Mouse (Mus musculus): ENCODE results near the gene Zfp710. TPM values are rescaled to one million over a fixed set of nuclear protein-coding genes. Genes with fewer than 3 reads are reported as not detected.

Zfp710 gene
- total and polyA plus RNA-seq, 3 experiments: 14.8 to 19.1 TPM; not detected in 1

DNA sequence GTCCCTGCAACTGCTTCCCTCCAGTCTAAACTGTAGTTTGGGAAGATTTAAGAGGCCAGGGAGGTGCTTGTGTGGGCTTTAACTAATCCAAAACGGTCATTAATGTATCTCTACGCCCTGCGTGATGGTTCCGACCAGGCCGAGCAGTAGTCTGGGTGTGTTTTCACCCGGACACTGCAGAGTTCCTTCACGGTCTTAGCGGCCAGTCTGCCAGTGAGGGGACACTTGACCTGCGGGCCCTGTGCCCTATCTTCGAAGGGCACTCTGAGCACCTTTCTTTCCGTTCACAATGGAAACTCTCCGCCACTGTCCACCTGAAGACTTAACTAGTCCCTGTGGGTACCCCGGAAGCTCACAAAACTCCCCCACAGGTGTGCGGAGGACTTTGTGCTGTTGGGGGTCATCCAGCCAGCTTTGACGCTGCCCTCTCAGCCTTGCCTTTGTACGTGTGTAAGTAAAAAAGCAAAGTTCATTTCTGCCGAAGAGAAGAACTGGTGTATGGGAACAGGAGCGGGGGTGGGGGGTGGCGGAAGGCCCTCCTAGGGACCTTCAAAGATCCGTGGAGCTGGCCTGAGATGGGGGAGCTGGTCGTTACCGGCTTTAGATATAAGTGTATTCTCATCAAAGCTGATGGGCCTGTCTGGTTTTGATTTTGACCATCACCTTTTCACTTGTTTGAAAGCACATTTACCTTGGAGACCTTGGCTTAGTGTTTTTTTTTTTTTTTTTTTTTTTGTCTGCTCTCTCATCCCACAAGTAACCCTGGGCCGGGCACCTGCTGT lies 3.2 kb downstream of the Zfp710 start:
- peak; percentile 59 for DNase-seq (ENCODE audit: low read depth, low spot score)
- Histone ChIP-seq H3K4me1 (ENCODE audit: control insufficient read depth in 1 of 2, insufficient read depth in 2 of 2, low read length in 2 of 2) (peaks cover 8 to 15% of the 10 kb centered on the region in 2 experiments), H3K36me3 (ENCODE audit: control insufficient read depth in 1 of 2, insufficient read depth in 2 of 2, low read length in 2 of 2) (peaks cover 0 to 9% of the 10 kb centered on the region in 2 experiments; a peak in 2 of 4 replicates), H3K4me3 (ENCODE audit: control insufficient read depth in 1 of 2, insufficient read depth in 1 of 2, low read depth in 2 of 2, low read length in 2 of 2) (peak overlapping the region; percentile 79 to 94), H3K9me3 (replicated peaks; ENCODE audit: insufficient read depth, low read length) (no peaks in the 10 kb centered on the region), H3K79me2 (ENCODE audit: control insufficient read depth, insufficient read depth, low read length, poor library complexity) (peaks cover 40% of the 10 kb centered on the region), H3K9ac (ENCODE audit: control insufficient read depth, low read depth, low read length, poor library complexity, severe bottlenecking) (peak overlapping the region; percentile 98), H3K27me3 (ENCODE audit: control insufficient read depth in 1 of 2, insufficient read depth in 2 of 2, low read length in 2 of 2) (no peaks in the 10 kb centered on the region), H3K27ac (ENCODE audit: control insufficient read depth, low read depth, low read length) (peak overlapping the region; percentile 72)
- peak; percentile 46; the same call in 1 of the 2 replicates for TF ChIP-seq SIN3A (IDR thresholded peaks at IDR 0.05; ENCODE audit: low read length)
- TF ChIP-seq CHD1 (IDR thresholded peaks at IDR 0.05; ENCODE audit: low read depth, low read length): 0 out of 2 replicates have a peak, but pooled peaks have one; percentile 23
- TF ChIP-seq MAX (IDR thresholded peaks at IDR 0.05; ENCODE audit: low read length): peak; percentile 31; the same call in 1 of the 2 replicates
- TF ChIP-seq EP300 (IDR thresholded peaks at IDR 0.05; ENCODE audit: low read depth in 1 of 2, low read length in 2 of 2): 0 out of 4 replicates have a peak, but pooled peaks have one; percentile 6 to 31
- peak; percentile 78 for TF ChIP-seq ZNF384 (IDR thresholded peaks at IDR 0.05; ENCODE audit: low read depth, low read length)
- 0 out of 2 replicates have a peak, but pooled peaks have one; percentile 13 for TF ChIP-seq MXI1 (IDR thresholded peaks at IDR 0.05; ENCODE audit: low read depth, low read length)
- TF ChIP-seq POLR2A (IDR thresholded peaks at IDR 0.05; ENCODE audit: control insufficient read depth in 1 of 2, insufficient read depth in 1 of 2, low read depth in 1 of 2, low read length in 2 of 2, poor library complexity in 1 of 2): no peak; a peak in 2 of 4 replicates
- TF ChIP-seq TCF12 (IDR thresholded peaks at IDR 0.05; ENCODE audit: low read depth, low read length): 0 out of 2 replicates have a peak, but pooled peaks have one; percentile 6
- peak; percentile 38; the same call in 1 of the 2 replicates for TF ChIP-seq ELF1 (IDR thresholded peaks at IDR 0.05; ENCODE audit: low read depth, low read length)
- TF ChIP-seq CTCF (IDR thresholded peaks at IDR 0.05 in 2 of 3, conservative IDR thresholded peaks at IDR 0.05 in 1 of 3; ENCODE audit: control insufficient read depth in 1 of 3, insufficient read depth in 1 of 3, low read depth in 2 of 3, low read length in 3 of 3, poor library complexity in 1 of 3, severe bottlenecking in 1 of 3): no peak

DNA sequence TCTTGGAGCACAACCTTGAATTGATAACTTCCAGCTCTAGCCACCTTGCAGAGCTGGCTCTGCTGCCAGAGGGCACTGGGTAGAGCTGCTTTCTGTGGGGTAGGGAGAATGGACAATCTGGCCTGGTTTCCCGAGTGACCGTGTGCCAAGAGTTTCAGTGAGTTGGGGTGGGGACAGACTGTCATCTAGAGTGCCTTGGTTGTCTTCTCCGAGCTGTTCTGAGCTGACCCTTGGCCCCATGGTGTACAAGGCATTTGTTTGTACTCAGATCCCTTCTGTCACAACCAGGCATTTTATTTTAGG lies 3.8 kb downstream of the Zfp710 start:
- Histone ChIP-seq H3K4me1 (ENCODE audit: control insufficient read depth in 1 of 2, insufficient read depth in 2 of 2, low read length in 2 of 2) (peaks cover 13 to 20% of the 10 kb centered on the region in 2 experiments), H3K9ac (ENCODE audit: control insufficient read depth, low read depth, low read length, poor library complexity, severe bottlenecking) (peak overlapping the region; percentile 98), H3K79me2 (ENCODE audit: control insufficient read depth, insufficient read depth, low read length, poor library complexity) (peaks cover 45% of the 10 kb centered on the region), H3K9me3 (replicated peaks; ENCODE audit: insufficient read depth, low read length) (no peaks in the 10 kb centered on the region), H3K27me3 (ENCODE audit: control insufficient read depth in 1 of 2, insufficient read depth in 2 of 2, low read length in 2 of 2) (no peaks in the 10 kb centered on the region), H3K27ac (ENCODE audit: control insufficient read depth, low read depth, low read length) (no peak overlapping the region), H3K4me3 (ENCODE audit: control insufficient read depth in 1 of 2, insufficient read depth in 1 of 2, low read depth in 2 of 2, low read length in 2 of 2) (peak overlapping the region; percentile 79 to 94), H3K36me3 (ENCODE audit: control insufficient read depth in 1 of 2, insufficient read depth in 2 of 2, low read length in 2 of 2) (peaks cover 0 to 14% of the 10 kb centered on the region in 2 experiments; a peak in 2 of 4 replicates)
- TF ChIP-seq TAL1 (IDR thresholded peaks at IDR 0.05; ENCODE audit: low read length) (no peak), MAX (IDR thresholded peaks at IDR 0.05; ENCODE audit: low read length) (no peak), ELF1 (IDR thresholded peaks at IDR 0.05; ENCODE audit: low read depth, low read length) (no peak), CTCF (IDR thresholded peaks at IDR 0.05 in 2 of 3, conservative IDR thresholded peaks at IDR 0.05 in 1 of 3; ENCODE audit: control insufficient read depth in 1 of 3, insufficient read depth in 1 of 3, low read depth in 2 of 3, low read length in 3 of 3, poor library complexity in 1 of 3, severe bottlenecking in 1 of 3) (no peak), MAFK (IDR thresholded peaks at IDR 0.05; ENCODE audit: borderline replicate concordance, low read depth, low read length) (no peak), ETS1 (IDR thresholded peaks at IDR 0.05; ENCODE audit: low read depth, low read length) (no peak), HCFC1 (IDR thresholded peaks at IDR 0.05; ENCODE audit: low read depth, low read length) (no peak), SIN3A (IDR thresholded peaks at IDR 0.05; ENCODE audit: low read length) (no peak), ZKSCAN1 (IDR thresholded peaks at IDR 0.05; ENCODE audit: low read depth, low read length) (no peak), MAZ (IDR thresholded peaks at IDR 0.05; ENCODE audit: low read depth, low read length) (no peak)
- DNase-seq (ENCODE audit: low read depth, low spot score): no peak

Measured in MEL (cell line).